Mouse (Mus musculus): ENCODE data around the gene Nlgn2.

The Nlgn2 gene

GRCm38 (mm10) chr11:69848021-69848420, 10.4 kb upstream of the Nlgn2 start:
- DNase-seq (ENCODE audit: low read depth, low spot score): no peak
- H3K27me3 ChIP-seq (ENCODE audit: control insufficient read depth, insufficient read depth, low read length, poor library complexity, severe bottlenecking): no peaks in the 10 kb centered on the region

GRCm38 (mm10) chr11:69846738-69847688, 9.4 kb upstream of the Nlgn2 start:
- H3K36me3 ChIP-seq (ENCODE audit: control insufficient read depth, insufficient read depth, low read length, poor library complexity, severe bottlenecking): no peaks in the 10 kb centered on the region
- no peak for DNase-seq (ENCODE audit: low read depth, low spot score)
- H3K27me3 ChIP-seq (ENCODE audit: control insufficient read depth, insufficient read depth, low read length, poor library complexity, severe bottlenecking): no peaks in the 10 kb centered on the region

More at GRCm38 (mm10) chr11:69848021-69848420, 10.4 kb upstream of the Nlgn2 start:
- H3K36me3 ChIP-seq (ENCODE audit: control insufficient read depth, insufficient read depth, low read length, poor library complexity, severe bottlenecking): no peaks in the 10 kb centered on the region

DNA sequence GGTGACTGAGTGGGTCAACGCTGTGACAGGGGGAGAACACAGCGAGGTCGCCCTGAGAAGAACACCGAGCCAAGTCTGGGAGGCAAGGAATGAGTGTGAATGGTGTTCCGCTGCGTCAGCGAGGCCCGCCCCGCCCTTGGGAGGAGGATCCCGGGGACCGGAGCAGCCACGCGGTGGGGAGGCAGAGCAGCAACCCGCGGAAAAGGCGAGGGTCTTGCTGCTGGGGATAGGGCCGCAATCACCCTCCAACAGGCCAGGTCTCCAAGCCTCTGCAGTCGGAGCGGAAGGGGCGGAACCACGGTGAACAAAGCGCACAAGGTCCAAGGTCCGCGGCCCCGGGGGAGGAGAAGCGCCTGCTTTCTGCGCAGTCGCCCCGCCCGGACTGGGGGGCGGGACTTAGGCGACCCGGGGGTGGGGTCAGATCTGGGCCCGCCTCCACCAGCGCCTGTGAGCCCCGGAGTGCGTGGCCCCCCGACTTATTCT, 8.7 kb upstream of the Nlgn2 start, which contains the start of gene Plscr3:
Gene Plscr3, plus strand, starts transcription at position 179 of the 483 bp plus-strand sequence.
- no peaks in the 10 kb centered on the region for H3K27me3 ChIP-seq (ENCODE audit: control insufficient read depth, insufficient read depth, low read length, poor library complexity, severe bottlenecking)
- no peaks in the 10 kb centered on the region for H3K36me3 ChIP-seq (ENCODE audit: control insufficient read depth, insufficient read depth, low read length, poor library complexity, severe bottlenecking)
- DNase-seq (ENCODE audit: low read depth, low spot score): peak; percentile 89

DNA sequence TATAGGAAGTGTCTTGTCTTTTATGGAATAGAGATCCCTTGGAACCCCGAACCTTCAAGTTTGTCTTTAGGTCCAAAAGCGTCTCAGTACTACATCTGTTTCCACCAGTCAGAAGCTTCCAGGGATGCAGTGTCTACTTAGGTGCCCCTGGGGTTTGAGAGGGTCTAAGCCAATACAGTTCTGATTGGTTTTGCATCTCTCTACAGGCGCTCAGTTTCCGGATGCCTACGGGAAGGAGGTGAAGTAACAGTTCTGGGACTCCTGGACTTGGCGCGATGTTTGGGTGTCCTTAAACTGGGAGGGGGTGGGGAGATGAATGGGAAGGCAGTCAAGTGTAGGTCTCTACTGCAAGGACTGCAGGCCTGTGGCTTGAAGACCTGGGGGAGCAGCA, 1.1 kb upstream of the Nlgn2 start:
- DNase-seq (ENCODE audit: low read depth, low spot score): no peak
- Histone ChIP-seq H3K36me3 (ENCODE audit: control insufficient read depth, insufficient read depth, low read length, poor library complexity, severe bottlenecking) (no peaks in the 10 kb centered on the region), H3K27me3 (ENCODE audit: control insufficient read depth, insufficient read depth, low read length, poor library complexity, severe bottlenecking) (no peaks in the 10 kb centered on the region)

GRCm38 (mm10) chr11:69837952-69838713, 549 bp upstream of the Nlgn2 start, which contains the start of gene Tmem256:
Tmem256 (plus strand) TSS chr11:69838514.
- Histone ChIP-seq H3K27me3 (ENCODE audit: control insufficient read depth, insufficient read depth, low read length, poor library complexity, severe bottlenecking) (no peaks in the 10 kb centered on the region), H3K36me3 (ENCODE audit: control insufficient read depth, insufficient read depth, low read length, poor library complexity, severe bottlenecking) (no peaks in the 10 kb centered on the region)
- DNase-seq (ENCODE audit: low read depth, low spot score): peak; percentile 95

DNA sequence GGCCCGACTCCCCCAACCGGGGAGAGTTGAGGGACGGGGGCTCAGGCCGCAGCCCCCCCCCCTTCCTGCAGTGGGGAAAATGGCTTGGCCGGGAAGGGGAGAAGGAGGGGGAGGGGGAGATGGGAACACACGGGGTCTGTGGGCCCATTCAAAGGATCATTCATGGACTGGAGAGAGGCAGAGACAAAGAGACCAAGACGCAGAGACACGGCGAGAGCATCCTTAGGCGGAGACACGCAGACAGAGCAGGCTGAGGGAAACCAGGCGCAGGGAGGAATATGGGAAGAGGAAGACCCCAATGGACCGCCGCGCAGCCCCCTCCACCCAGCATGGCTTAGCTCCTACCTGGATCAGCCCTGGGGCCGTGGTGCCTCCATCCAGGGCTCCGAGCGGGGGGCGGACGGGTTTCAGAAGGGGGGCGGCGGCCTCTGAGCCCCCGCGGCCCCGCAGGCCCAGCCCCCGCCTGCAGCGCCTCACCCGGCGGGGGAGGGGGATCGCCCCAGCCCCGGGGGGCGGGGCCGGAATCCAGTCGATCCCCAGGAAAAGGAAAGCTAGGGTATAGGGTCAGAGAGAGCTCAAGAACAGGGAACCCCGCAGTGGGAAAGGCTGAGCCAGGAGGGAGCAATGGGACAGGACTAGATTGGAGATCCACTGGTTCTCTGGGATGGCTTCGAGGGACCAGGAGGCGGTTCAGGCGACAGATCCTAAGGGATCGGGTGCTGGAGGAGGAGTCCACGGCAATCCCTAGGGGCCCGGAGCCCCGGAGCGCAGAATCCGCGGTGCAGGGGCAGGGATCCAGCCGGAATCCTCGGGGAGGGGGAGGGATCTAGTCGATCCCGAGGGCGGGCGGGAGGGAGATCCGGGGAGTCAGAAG, 644 bp downstream of the Nlgn2 start:
- Histone ChIP-seq H3K27me3 (ENCODE audit: control insufficient read depth, insufficient read depth, low read length, poor library complexity, severe bottlenecking) (no peaks in the 10 kb centered on the region), H3K36me3 (ENCODE audit: control insufficient read depth, insufficient read depth, low read length, poor library complexity, severe bottlenecking) (no peaks in the 10 kb centered on the region)
- DNase-seq (ENCODE audit: low read depth, low spot score): peak; percentile 18

DNA sequence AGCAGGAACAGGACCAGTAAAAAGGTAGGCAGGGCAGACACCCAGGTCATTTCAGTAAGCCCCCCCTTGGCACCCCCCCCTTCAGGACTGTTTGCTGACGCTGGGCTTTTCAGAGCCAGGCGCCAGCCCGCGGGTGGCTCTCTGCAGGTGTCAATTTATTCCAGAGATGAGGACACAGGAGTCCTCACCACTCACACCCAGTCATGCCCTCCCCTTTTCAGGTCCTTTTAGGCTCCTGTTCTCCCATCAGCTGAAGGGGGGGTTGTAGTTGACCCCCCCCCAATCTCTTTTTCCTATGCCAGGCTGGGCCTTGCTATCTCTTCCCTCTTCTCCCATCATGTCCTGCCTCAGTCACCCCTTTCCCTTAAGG, 1.6 kb downstream of the Nlgn2 start:
- Histone ChIP-seq H3K27me3 (ENCODE audit: control insufficient read depth, insufficient read depth, low read length, poor library complexity, severe bottlenecking) (no peaks in the 10 kb centered on the region), H3K36me3 (ENCODE audit: control insufficient read depth, insufficient read depth, low read length, poor library complexity, severe bottlenecking) (no peaks in the 10 kb centered on the region)
- DNase-seq (ENCODE audit: low read depth, low spot score): peak; percentile 18

DNA sequence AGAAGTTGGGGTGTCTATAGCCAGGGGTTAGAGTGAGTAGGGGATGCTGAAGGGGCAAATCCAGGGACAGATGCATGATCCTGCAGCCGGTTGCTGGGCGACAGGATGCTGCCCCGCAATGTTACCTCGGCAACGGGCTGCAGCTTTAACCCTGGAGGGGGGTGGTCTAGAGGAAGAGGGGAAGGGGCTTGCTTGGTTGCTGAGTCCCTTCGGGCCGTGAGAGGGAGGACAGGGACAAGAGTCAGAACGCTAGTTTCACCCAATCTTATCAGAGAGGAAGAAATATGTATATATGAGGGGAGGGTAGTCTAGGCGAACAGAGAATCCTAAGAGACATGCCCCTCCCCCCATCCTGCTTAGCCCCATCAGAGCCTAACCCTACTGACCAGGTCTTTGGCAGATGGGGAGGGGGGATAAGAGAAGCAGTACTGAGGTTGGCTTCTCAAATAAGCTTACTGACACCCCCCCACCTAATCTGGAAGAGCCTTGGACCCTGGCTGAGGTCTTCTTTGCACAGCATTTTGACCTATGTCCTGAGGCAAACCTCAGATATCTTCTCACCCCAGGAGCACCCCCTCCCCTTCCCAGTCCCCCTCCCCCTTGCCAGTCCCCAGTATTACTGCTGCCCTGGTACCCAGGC, 2.1 kb downstream of the Nlgn2 start:
- Histone ChIP-seq H3K27me3 (ENCODE audit: control insufficient read depth, insufficient read depth, low read length, poor library complexity, severe bottlenecking) (no peaks in the 10 kb centered on the region), H3K36me3 (ENCODE audit: control insufficient read depth, insufficient read depth, low read length, poor library complexity, severe bottlenecking) (no peaks in the 10 kb centered on the region)
- no peak for DNase-seq (ENCODE audit: low read depth, low spot score)

GRCm38 (mm10) chr11:69834001-69834549, 3.5 kb downstream of the Nlgn2 start:
- Histone ChIP-seq H3K36me3 (ENCODE audit: control insufficient read depth, insufficient read depth, low read length, poor library complexity, severe bottlenecking) (no peaks in the 10 kb centered on the region), H3K27me3 (ENCODE audit: control insufficient read depth, insufficient read depth, low read length, poor library complexity, severe bottlenecking) (no peaks in the 10 kb centered on the region)
- DNase-seq (ENCODE audit: low read depth, low spot score): peak; percentile 67

GRCm38 (mm10) chr11:69833554-69833953, 4.0 kb downstream of the Nlgn2 start:
- Histone ChIP-seq H3K27me3 (ENCODE audit: control insufficient read depth, insufficient read depth, low read length, poor library complexity, severe bottlenecking) (no peaks in the 10 kb centered on the region), H3K36me3 (ENCODE audit: control insufficient read depth, insufficient read depth, low read length, poor library complexity, severe bottlenecking) (no peaks in the 10 kb centered on the region)
- DNase-seq (ENCODE audit: low read depth, low spot score): no peak

GRCm38 (mm10) chr11:69828832-69829231, 8.8 kb downstream of the Nlgn2 start:
- Histone ChIP-seq H3K36me3 (ENCODE audit: control insufficient read depth, insufficient read depth, low read length, poor library complexity, severe bottlenecking) (no peaks in the 10 kb centered on the region), H3K27me3 (ENCODE audit: control insufficient read depth, insufficient read depth, low read length, poor library complexity, severe bottlenecking) (no peaks in the 10 kb centered on the region)
- no peak for DNase-seq (ENCODE audit: low read depth, low spot score)

DNA sequence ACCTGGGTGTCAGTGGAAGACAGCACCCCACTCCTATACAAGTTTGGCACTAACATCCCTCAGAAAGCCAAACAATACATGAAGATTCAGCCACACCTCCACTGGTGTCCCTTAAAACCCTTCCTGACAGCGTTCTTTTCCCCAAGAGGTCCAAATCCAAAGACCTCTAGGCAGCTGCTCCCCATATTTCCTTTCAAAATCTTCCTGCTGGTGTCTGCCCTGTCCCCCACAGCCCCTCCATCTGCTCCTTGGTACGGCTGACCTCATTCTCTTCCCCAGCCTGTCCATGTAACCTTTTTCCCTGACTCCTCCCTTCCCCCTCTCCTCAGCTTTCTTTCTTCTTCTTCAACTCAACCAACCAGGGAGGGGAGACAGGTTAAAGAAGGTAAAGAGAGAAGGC, 14.1 kb downstream of the Nlgn2 start:
- DNase-seq (ENCODE audit: low read depth, low spot score): no peak
- no peaks in the 10 kb centered on the region for H3K36me3 ChIP-seq (ENCODE audit: control insufficient read depth, insufficient read depth, low read length, poor library complexity, severe bottlenecking)

DNA sequence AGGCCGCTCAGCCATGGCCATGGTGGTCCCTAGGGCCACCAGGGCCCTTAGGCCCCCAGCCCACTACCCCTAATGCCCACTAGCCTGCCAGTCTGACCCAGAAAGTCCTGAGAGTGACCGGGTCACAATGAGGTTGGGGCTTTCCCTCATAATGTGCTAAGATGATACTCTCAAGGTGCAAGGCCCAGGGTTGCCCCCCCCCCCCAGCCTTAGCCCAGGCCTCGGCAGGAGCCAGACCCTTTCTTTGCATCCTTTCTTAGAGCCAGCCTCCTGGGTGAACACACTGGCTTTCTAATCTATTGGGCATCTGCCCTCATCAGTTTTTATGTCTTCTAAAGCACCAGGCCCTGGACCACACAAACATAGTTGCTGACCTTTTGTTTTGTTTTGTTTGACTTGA, 15.5 kb downstream of the Nlgn2 start, which contains the start of gene Spem1:
Gene Spem1, minus strand, starts transcription at position 101 of the 400 bp plus-strand sequence.
- Histone ChIP-seq H3K36me3 (ENCODE audit: control insufficient read depth, insufficient read depth, low read length, poor library complexity, severe bottlenecking) (no peaks in the 10 kb centered on the region), H3K27me3 (ENCODE audit: control insufficient read depth, insufficient read depth, low read length, poor library complexity, severe bottlenecking) (no peaks in the 10 kb centered on the region)
- no peak for DNase-seq (ENCODE audit: low read depth, low spot score)

More for the DNA sequence above, 14.1 kb downstream of the Nlgn2 start:
- H3K27me3 ChIP-seq (ENCODE audit: control insufficient read depth, insufficient read depth, low read length, poor library complexity, severe bottlenecking): no peaks in the 10 kb centered on the region

Measured in splenic B cell, adult 2 months (primary cell).